Mouse (Mus musculus): ENCODE measurements at regions not wholly inside any gene's neighbourhood (a gene's known extent, or its start where the extent isn't known, plus 50 kb on each side); places are given as distances from the start of the nearest gene placed in this dataset.

DNA sequence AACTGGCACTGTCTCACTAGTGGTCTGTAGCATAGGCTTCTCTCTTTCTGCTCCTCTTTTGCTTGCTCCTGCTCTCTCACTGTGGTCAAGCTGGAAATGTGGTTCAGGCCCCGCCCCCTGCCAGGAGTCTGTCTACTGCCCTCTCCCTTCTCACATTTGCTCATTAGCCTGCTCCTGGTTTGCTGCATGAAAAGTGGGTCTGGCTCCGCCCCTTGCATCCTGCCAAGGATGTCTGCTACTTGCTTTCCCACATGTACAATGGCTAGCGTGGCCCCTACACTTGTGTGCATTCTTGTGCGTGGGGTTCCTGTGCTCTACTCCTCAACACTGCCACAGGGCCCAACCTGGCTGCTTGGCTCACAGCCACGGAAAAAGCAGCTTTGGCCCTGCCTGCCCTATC is 326.7 kb upstream of the Chrm3 start:
- no peak for TF ChIP-seq CTCF (IDR thresholded peaks at IDR 0.05; ENCODE audit: low read depth, low read length)
- TF ChIP-seq POLR2A (IDR thresholded peaks at IDR 0.05; ENCODE audit: extremely low read depth, insufficient read depth, low read length) = no peak
